Mouse (Mus musculus) brain, adult 2 months (tissue): ENCODE data around the gene Dhrs11.

Experiments used
- DNase-seq: peaks from one replicate; pipeline ENCODE4 v3.0.0; 2011; ENCODE audit warnings: low read depth, low spot score

The Dhrs11 gene

GRCm38 (mm10) chr11:84823484-84823897 is 5.3 kb downstream of the Dhrs11 start:
- no peak for DNase-seq

GRCm38 (mm10) chr11:84822487-84822886 is 6.3 kb downstream of the Dhrs11 start:
- no peak for DNase-seq

- no peak for DNase-seq
Measured at GRCm38 (mm10) chr11:84821131-84821770, 7.5 kb downstream of the Dhrs11 start.

- DNase-seq: peak; percentile 98
Measured at GRCm38 (mm10) chr11:84818961-84819692, 9.7 kb downstream of the Dhrs11 start, which contains the start of gene Mrm1. Gene Mrm1, minus strand, starts transcription at chr11:84819515.

- peak; percentile 92 for DNase-seq
Measured at GRCm38 (mm10) chr11:84818085-84818960, 10.5 kb downstream of the Dhrs11 start.

- peak; percentile 48 for DNase-seq
Measured at GRCm38 (mm10) chr11:84817362-84817761, 11.4 kb downstream of the Dhrs11 start.

GRCm38 (mm10) chr11:84813724-84814510 is 14.9 kb downstream of the Dhrs11 start:
- DNase-seq: peak; percentile 82

GRCm38 (mm10) chr11:84804373-84804772 is 24.4 kb downstream of the Dhrs11 start:
- DNase-seq: no peak

- peak; percentile 80 for DNase-seq
Measured at GRCm38 (mm10) chr11:84797627-84798353, 31.0 kb downstream of the Dhrs11 start.

- no peak for DNase-seq
Measured at GRCm38 (mm10) chr11:84797026-84797425, 31.8 kb downstream of the Dhrs11 start.

- DNase-seq: peak; percentile 85
Measured at GRCm38 (mm10) chr11:84794496-84795113, 34.2 kb downstream of the Dhrs11 start.

- DNase-seq: no peak
Measured at GRCm38 (mm10) chr11:84793545-84793944, 35.2 kb downstream of the Dhrs11 start.

- no peak for DNase-seq
Measured at GRCm38 (mm10) chr11:84790383-84790782, 38.4 kb downstream of the Dhrs11 start.

- DNase-seq: no peak
Measured at GRCm38 (mm10) chr11:84780143-84780870, 48.5 kb downstream of the Dhrs11 start.

GRCm38 (mm10) chr11:84775560-84775959 is 53.2 kb downstream of the Dhrs11 start:
- DNase-seq: no peak

GRCm38 (mm10) chr11:84774870-84775514 is 53.8 kb downstream of the Dhrs11 start:
- DNase-seq: no peak
